Mouse (Mus musculus) thymus, adult 2 months (tissue): Measurements from ENCODE around the gene Cyp46a1.

Experiments
- CTCF ChIP-seq: fragments of 200-500 bp; IDR thresholded peaks from 2 replicates; pipeline ENCODE4 v1.5.1; 2012; ENCODE audit warnings: mild to moderate bottlenecking, control low read depth, low read length, moderate library complexity, borderline replicate concordance; ENCODE audit not compliant: control insufficient read depth, poor library complexity, insufficient read depth; ENCODE audit errors: extremely low read depth
- POLR2A ChIP-seq: fragments of 200-500 bp; IDR thresholded peaks from 2 replicates; pipeline ENCODE4 v1.6.1; 2012; ENCODE audit warnings: mild to moderate bottlenecking, low read length, control low read depth, moderate library complexity; ENCODE audit not compliant: control insufficient read depth, poor library complexity, insufficient read depth; ENCODE audit errors: extremely low read depth

- TF ChIP-seq CTCF (no peak), POLR2A (no peak)
Measured at GRCm38 (mm10) chr12:108392254-108393044, 58.3 kb downstream of the Cyp46a1 start.
